Mouse (Mus musculus): ENCODE results near the gene Ttc28.

DNA sequence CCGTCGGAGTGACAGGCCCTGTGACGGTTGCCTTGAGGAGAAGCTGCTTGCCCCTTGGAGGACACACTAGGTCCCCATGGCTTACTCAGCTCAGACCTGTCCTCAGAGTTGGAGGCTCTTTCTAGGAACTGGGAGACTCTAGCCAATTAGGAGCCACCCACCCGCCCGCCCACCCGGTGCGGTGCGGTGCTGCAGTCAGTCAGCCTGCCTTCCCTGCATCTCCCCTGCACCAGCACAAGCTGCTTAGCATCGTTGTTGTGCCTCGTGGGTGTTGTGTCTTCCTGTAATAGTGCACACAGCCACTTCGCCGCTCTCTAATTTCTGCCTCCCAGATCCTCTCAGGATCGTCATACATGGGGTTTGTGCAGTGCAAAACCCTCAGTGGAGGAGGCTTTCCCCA lies 335.3 kb downstream of the Ttc28 start:
- TF ChIP-seq POLR2A (IDR thresholded peaks at IDR 0.05; ENCODE audit: control insufficient read depth, extremely low read depth, insufficient read depth, low read length, poor library complexity), result no peak
- no peak for TF ChIP-seq CTCF (IDR thresholded peaks at IDR 0.05; ENCODE audit: borderline replicate concordance, control insufficient read depth, extremely low read depth, insufficient read depth, low read length, poor library complexity)
